ENCODE assay signal across 9 mouse cellular contexts in genomic region chr15:101247155-101247498, GRCm38 (mm10). TPM values are rescaled to one million over a fixed set of nuclear protein-coding genes. Genes with fewer than 3 reads are reported as not detected.
DNase-seq lines count a peak whose midpoint lies in the region; ATAC-seq lines count a peak whose summit lies in the region.
"Had no signal": no experiment of that assay in that cellular context is flagged by ENCODE, and none has a peak within 500 bp of the region (broad histone marks: within the 10 kb centered on the region; RNA-seq: fewer than 3 reads in every experiment).

No protein-coding gene starts in this region.

- intact Hi-C loops in heart, postnatal 25 days (cut with DNase I) = loop anchor here (10.0 kb wide), 1 partner anchor 738 kb away; no protein-coding TSS in a partner anchor

- no peak for DNase-seq in heart, postnatal 25 days (ENCODE audit: low spot score)
- DNase-seq in midbrain, embryonic 11.5 days (ENCODE audit: low spot score, missing footprints) = no peak
- DNase-seq in gastrocnemius, postnatal 25 days = no peak
- DNase-seq in urinary bladder, postnatal 10 days (ENCODE audit: low spot score) = no peak

- peak overlapping the region; percentile 59 for H3K4me2 ChIP-seq in heart, embryonic 12.5 days
- peak overlapping the region; percentile 78 for H3K4me2 ChIP-seq in forebrain, embryonic 16.5 days (ENCODE audit: low read length)
- peak overlapping the region; percentile 57; the same call in 1 of the 2 replicates for H3K4me2 ChIP-seq in midbrain, embryonic 11.5 days

- H3K27ac ChIP-seq in heart, embryonic 12.5 days (ENCODE audit: poor library complexity, severe bottlenecking) = peak overlapping the region; percentile 94
- no peak overlapping the region for H3K27ac ChIP-seq in forebrain, embryonic 16.5 days (ENCODE audit: low read length)
- H3K27ac ChIP-seq in midbrain, embryonic 11.5 days (ENCODE audit: low read depth, low read length) = no peak overlapping the region

- ATAC-seq in heart, embryonic 12.5 days (ENCODE audit: insufficient number of reproducible peaks, low FRiP score) = no peak
- ATAC-seq in CD4-positive, CD25-positive, alpha-beta regulatory T cell, adult 4 months = peak; percentile 36
- ATAC-seq in forebrain, embryonic 16.5 days = no peak
- ATAC-seq in midbrain, embryonic 11.5 days (ENCODE audit: low FRiP score) = no peak
- ATAC-seq in granulocyte monocyte progenitor cell, adult 5-6 weeks (replicated peaks; ENCODE audit: poor library complexity, severe bottlenecking) = no peak

- H3K4me1 ChIP-seq in heart, embryonic 12.5 days (replicated peaks) = peaks cover 32% of the 10 kb centered on the region
- peaks cover 7% of the 10 kb centered on the region for H3K4me1 ChIP-seq in forebrain, embryonic 16.5 days (replicated peaks; ENCODE audit: control insufficient read depth, insufficient read depth, low read length)
- peaks cover 5% of the 10 kb centered on the region for H3K4me1 ChIP-seq in midbrain, embryonic 11.5 days (ENCODE audit: control insufficient read depth, insufficient read depth, low read length)

- no peak overlapping the region for H3K9ac ChIP-seq in heart, embryonic 12.5 days
- no peak overlapping the region for H3K9ac ChIP-seq in forebrain, embryonic 16.5 days (replicated peaks; ENCODE audit: low read depth, low read length)
- H3K9ac ChIP-seq in midbrain, embryonic 11.5 days (ENCODE audit: low read length) = peak overlapping the region; percentile 68

- no peaks in the 10 kb centered on the region for H3K9me3 ChIP-seq in heart, embryonic 12.5 days (replicated peaks)
- no peaks in the 10 kb centered on the region for H3K9me3 ChIP-seq in forebrain, embryonic 16.5 days (ENCODE audit: control insufficient read depth, low read length)
- no peaks in the 10 kb centered on the region for H3K9me3 ChIP-seq in midbrain, embryonic 11.5 days (ENCODE audit: control insufficient read depth, low read length)

- H3K27me3 ChIP-seq in heart, embryonic 12.5 days (replicated peaks) = no peaks in the 10 kb centered on the region
- no peaks in the 10 kb centered on the region for H3K27me3 ChIP-seq in forebrain, embryonic 16.5 days (replicated peaks; ENCODE audit: control insufficient read depth, insufficient read depth, low read length)
- no peaks in the 10 kb centered on the region; the same call in 1 of the 2 replicates for H3K27me3 ChIP-seq in midbrain, embryonic 11.5 days (ENCODE audit: control insufficient read depth, insufficient read depth, low read length)

- H3K36me3 ChIP-seq in heart, embryonic 12.5 days = no peaks in the 10 kb centered on the region
- no peaks in the 10 kb centered on the region for H3K36me3 ChIP-seq in forebrain, embryonic 16.5 days (ENCODE audit: control insufficient read depth, insufficient read depth)
- H3K36me3 ChIP-seq in midbrain, embryonic 11.5 days (ENCODE audit: control insufficient read depth, insufficient read depth, low read length) = no peaks in the 10 kb centered on the region

- H3K4me3 ChIP-seq in heart, embryonic 12.5 days = no peak overlapping the region
- no peak overlapping the region; the same call in 1 of the 2 replicates for H3K4me3 ChIP-seq in forebrain, embryonic 16.5 days (replicated peaks; ENCODE audit: low read length)
- H3K4me3 ChIP-seq in midbrain, embryonic 11.5 days (ENCODE audit: low read depth, low read length) = no peak overlapping the region

- 72% methylated on average over 1 of the region's 1 CpGs for WGBS in heart, embryonic 12.5 days
- WGBS in forebrain, embryonic 16.5 days = 84% methylated on average over 1 of the region's 1 CpGs
- WGBS in midbrain, embryonic 11.5 days = 85% methylated on average over 1 of the region's 1 CpGs

RNA-seq across cellular contexts. Expression of gene Nr4a1, which starts 6.9 kb away (rescaled TPM):
- 14.4 and 17.4 TPM in 2 replicates for polyA plus RNA-seq in heart, embryonic 12.5 days (2016; fragmentation: Nextera tagmentation; extraction: Ambion mirVana)
- total RNA-seq in heart, postnatal 25 days (2021) = 1 to 10 TPM; 5.5 to 6.3 TPM
- 100 to 1,000 TPM in 1 of 2 experiments, 10 to 100 TPM in 1; 57.3 to 120 TPM for polyA plus RNA-seq in CD4-positive, CD25-positive, alpha-beta regulatory T cell, adult 4 months (2017; shearing (Covaris generic))
- polyA plus RNA-seq in forebrain, embryonic 16.5 days (2015; fragmentation: Nextera tagmentation; extraction: Ambion mirVana) = 4.5 TPM in 2 replicates
- polyA plus RNA-seq in midbrain, embryonic 11.5 days (2014; fragmentation: Nextera tagmentation; extraction: Ambion mirVana) = 1.3 TPM in 2 replicates
- total RNA-seq in gastrocnemius, postnatal 25 days (2021) = 10 to 100 TPM; 52.2 to 90.7 TPM
- total RNA-seq in granulocyte monocyte progenitor cell, adult 5-6 weeks (2014; fragmentation: Nextera tagmentation) = 1.4 and 4.0 TPM in 2 replicates
- total RNA-seq in granulocyte monocyte progenitor cell, adult 5-6 weeks (2017) = 2.4 and 4.1 TPM in 2 replicates

RNA-seq across cellular contexts. Expression of gene Grasp, which starts 23.1 kb away (rescaled TPM):
- 6.6 and 7.3 TPM in 2 replicates for polyA plus RNA-seq in heart, embryonic 12.5 days (2016; fragmentation: Nextera tagmentation; extraction: Ambion mirVana)
- 10 to 100 TPM in 1 of 2 experiments, 1 to 10 TPM in 1; 9.4 to 12.3 TPM for total RNA-seq in heart, postnatal 25 days (2021)
- polyA plus RNA-seq in CD4-positive, CD25-positive, alpha-beta regulatory T cell, adult 4 months (2017; shearing (Covaris generic)) = under 1 TPM in 1 of 2 experiments, not detected in 1; 0.47 TPM
- 1.3 and 1.8 TPM in 2 replicates for polyA plus RNA-seq in forebrain, embryonic 16.5 days (2015; fragmentation: Nextera tagmentation; extraction: Ambion mirVana)
- 3.6 and 4.5 TPM in 2 replicates for polyA plus RNA-seq in midbrain, embryonic 11.5 days (2014; fragmentation: Nextera tagmentation; extraction: Ambion mirVana)
- total RNA-seq in gastrocnemius, postnatal 25 days (2021) = 1 to 10 TPM; 4.3 to 5.7 TPM
- 3.2 and 4.1 TPM in 2 replicates for total RNA-seq in granulocyte monocyte progenitor cell, adult 5-6 weeks (2014; fragmentation: Nextera tagmentation)
- total RNA-seq in granulocyte monocyte progenitor cell, adult 5-6 weeks (2017) = 0.26 and 1.0 TPM in 2 replicates

RNA-seq across cellular contexts. Expression of gene Atg101, which starts 36.9 kb away (rescaled TPM):
- polyA plus RNA-seq in heart, embryonic 12.5 days (2016; fragmentation: Nextera tagmentation; extraction: Ambion mirVana) = 46.6 and 49.7 TPM in 2 replicates
- 10 to 100 TPM; 21.5 to 25.0 TPM for total RNA-seq in heart, postnatal 25 days (2021)
- polyA plus RNA-seq in CD4-positive, CD25-positive, alpha-beta regulatory T cell, adult 4 months (2017; shearing (Covaris generic)) = 10 to 100 TPM; 67.8 to 79.0 TPM
- polyA plus RNA-seq in forebrain, embryonic 16.5 days (2015; fragmentation: Nextera tagmentation; extraction: Ambion mirVana) = 87.4 and 92.4 TPM in 2 replicates
- polyA plus RNA-seq in midbrain, embryonic 11.5 days (2014; fragmentation: Nextera tagmentation; extraction: Ambion mirVana) = 57.9 and 67.4 TPM in 2 replicates
- total RNA-seq in gastrocnemius, postnatal 25 days (2021) = 10 to 100 TPM; 22.3 to 31.3 TPM
- 35.3 and 36.0 TPM in 2 replicates for total RNA-seq in granulocyte monocyte progenitor cell, adult 5-6 weeks (2014; fragmentation: Nextera tagmentation)
- 51.9 and 60.6 TPM in 2 replicates for total RNA-seq in granulocyte monocyte progenitor cell, adult 5-6 weeks (2017)

RNA-seq across cellular contexts. Expression of gene 6030408B16Rik, which starts 45.9 kb away (rescaled TPM):
- polyA plus RNA-seq in heart, embryonic 12.5 days (2016; fragmentation: Nextera tagmentation; extraction: Ambion mirVana) = 0.73 and 0.83 TPM in 2 replicates
- total RNA-seq in heart, postnatal 25 days (2021) = 1 to 10 TPM; 1.3 to 1.5 TPM
- not detected for polyA plus RNA-seq in CD4-positive, CD25-positive, alpha-beta regulatory T cell, adult 4 months (2017; shearing (Covaris generic))
- 0.29 and 0.30 TPM in 2 replicates for polyA plus RNA-seq in forebrain, embryonic 16.5 days (2015; fragmentation: Nextera tagmentation; extraction: Ambion mirVana)
- polyA plus RNA-seq in midbrain, embryonic 11.5 days (2014; fragmentation: Nextera tagmentation; extraction: Ambion mirVana) = 0.33 TPM in 1 of 2 replicates, not detected in the other
- total RNA-seq in gastrocnemius, postnatal 25 days (2021) = under 1 TPM; 0.31 to 0.32 TPM
- 0.60 TPM in 1 of 2 replicates, not detected in the other for total RNA-seq in granulocyte monocyte progenitor cell, adult 5-6 weeks (2014; fragmentation: Nextera tagmentation)
- 0.86 TPM in 1 of 2 replicates, not detected in the other for total RNA-seq in granulocyte monocyte progenitor cell, adult 5-6 weeks (2017)
- total RNA-seq: hematopoietic stem cell, adult 5-6 weeks had no signal
